1 mouse cellular context compared by ENCODE assay signal in the genomic region with DNA sequence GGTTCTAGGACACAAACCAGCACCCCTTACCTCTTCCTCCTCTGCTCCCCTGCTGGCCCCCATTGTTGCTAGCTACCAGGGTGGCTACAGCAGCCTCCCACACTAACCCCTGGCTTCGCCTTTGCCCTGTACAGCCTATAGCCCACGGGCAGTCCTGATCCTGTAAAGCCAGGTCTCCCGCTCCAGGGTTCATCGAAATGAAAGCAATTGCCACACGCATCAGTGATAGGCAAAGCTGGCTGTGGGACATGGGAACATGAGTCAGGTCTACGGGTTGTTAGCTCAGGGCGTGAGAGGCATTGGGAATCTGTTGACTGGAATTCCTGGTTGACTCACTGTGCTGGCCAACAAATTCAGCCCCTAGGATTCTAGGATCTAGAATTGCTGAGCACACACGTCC.
A peak's percentile ranks its signal among the peaks of the same experiment; 100 is the strongest.
TF ChIP-seq lines count a peak whose summit lies in the region.

No protein-coding gene starts in this region.

TF ChIP-seq in ES-E14, 5 proteins besides CTCF, POLR2A, EP300 and RAD21 (continued from another document):
- 0 out of 2 replicates have a peak, but pooled peaks have one; percentile 16 for TF ChIP-seq MAFK (IDR thresholded peaks at IDR 0.05; ENCODE audit: insufficient read depth, low read depth, low read length)
- TF ChIP-seq ZNF384 (IDR thresholded peaks at IDR 0.05; ENCODE audit: low read depth, low read length), result no peak
- no peak for TF ChIP-seq HCFC1 (IDR thresholded peaks at IDR 0.05; ENCODE audit: borderline replicate concordance, insufficient read depth, low read length)
